Mouse (Mus musculus) adipocyte (in vitro differentiated cells): ENCODE data around the gene Macrod1.

Experiments
- DNase-seq: peaks from one replicate; pipeline ENCODE4 v3.0.0-alpha.2; 2016; ENCODE audit warnings: low spot score

Macrod1 gene

DNA sequence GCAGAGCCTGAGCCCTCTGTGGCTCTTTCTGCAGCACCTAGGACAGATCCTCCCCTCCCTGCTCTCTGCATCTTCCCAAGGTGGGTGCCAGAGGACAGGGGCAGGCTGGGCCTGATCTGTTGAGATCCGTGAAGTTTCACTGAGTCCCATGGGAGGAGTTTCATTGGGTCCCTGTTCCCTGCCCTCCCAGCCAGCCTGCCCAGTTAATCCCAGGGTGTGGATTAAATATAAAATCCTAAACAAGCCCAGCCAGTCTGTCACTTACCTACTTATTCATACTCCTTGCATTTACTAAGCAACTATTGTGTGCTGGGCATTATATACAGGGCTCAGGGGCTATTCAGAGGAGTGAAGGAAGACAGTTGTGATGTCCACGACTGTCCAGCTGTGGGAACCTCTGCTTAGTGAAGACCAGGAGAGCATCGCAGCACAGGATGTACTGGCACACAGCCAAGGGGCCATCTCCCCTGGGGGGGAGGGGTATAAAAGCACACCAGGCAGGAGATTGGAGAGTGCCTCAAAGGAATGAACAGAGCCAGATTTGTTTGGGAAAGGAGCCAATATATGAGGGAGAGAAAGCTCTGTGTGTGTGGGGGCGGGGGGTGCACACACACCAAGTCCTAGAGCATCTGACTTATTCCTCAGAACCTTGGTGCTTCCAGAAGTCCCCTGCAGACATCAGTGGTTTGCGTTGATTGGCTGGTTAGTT, 85.8 kb downstream of the Macrod1 start:
- DNase-seq: no peak

DNA sequence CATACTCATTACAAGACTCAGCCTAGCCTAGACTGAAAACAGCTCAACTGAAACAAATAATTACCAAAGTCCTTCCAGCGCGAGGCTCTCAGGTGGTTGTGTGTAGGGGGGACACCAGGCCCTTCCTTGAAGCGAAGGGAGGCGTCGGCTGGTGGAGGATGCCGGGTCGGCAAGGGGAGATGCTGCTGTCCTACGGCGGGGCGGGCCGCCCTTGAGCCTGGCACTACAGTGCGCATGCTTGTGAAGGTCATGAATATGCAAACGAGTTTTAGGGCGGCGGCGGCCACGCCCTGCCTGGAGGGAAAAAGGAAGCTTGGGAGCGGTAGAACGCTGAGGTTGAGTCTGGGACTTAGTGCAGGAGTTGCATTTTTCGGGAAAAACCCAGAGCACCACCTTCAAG, 87.2 kb downstream of the Macrod1 start:
- DNase-seq: no peak

DNA sequence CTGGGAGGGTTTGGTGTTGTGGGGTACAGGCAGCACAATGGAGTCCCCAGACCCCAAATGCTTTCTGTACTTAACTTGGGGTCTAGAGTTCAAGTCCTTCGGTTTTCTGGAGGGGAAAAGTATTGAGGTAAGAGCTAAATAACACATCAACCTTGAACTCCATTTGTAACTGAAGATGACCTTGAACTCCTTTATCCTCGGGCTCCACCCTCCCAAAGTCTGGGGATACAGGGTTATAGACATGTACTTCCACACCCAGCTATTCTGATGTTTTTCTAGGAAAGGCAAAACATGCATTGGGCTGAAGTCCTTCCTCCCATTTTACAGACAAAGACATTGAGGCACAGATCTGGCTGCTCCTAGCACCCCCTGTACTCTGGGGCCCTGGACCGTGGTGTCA, 87.8 kb downstream of the Macrod1 start:
- DNase-seq: no peak

DNA sequence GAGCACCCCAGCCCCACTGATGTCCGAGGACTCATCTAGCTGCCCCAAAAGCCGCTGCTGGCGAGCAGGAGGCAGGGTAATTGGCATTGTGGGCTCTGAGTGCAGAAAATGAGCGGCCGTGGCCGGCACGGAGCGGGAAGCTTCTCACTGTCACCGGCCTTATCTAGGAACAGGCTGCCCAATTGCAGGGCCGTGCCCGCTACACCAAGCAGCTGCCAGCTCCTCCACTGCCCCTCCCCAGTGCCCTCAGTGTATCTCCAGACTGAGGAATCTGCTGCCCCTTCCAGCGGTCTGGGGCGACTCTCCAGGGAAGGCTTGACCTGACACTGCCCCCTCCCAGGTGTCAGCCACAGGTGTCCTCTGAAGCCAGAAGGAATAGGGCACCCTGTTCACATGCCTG, 89.8 kb downstream of the Macrod1 start:
- no peak for DNase-seq

DNA sequence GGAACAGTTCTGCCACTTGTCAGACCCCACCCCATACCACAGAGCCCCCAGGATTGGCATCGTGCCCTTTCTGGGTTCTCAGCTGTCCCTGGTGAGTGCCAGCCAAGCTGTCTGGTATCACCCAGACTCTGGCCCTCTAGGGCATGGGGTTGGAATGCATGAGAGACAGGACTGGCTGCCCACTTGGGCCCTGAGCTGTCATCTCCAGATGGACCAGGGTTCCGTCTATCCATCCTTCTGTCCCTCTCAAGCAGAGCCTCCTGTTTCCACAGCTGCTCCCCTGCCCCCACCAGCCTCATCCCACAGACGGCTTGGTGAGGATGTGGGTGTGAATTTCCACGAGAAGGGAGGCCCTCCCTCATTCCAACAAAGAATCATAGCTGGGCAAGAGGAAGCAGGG, 91.5 kb downstream of the Macrod1 start:
- no peak for DNase-seq

DNA sequence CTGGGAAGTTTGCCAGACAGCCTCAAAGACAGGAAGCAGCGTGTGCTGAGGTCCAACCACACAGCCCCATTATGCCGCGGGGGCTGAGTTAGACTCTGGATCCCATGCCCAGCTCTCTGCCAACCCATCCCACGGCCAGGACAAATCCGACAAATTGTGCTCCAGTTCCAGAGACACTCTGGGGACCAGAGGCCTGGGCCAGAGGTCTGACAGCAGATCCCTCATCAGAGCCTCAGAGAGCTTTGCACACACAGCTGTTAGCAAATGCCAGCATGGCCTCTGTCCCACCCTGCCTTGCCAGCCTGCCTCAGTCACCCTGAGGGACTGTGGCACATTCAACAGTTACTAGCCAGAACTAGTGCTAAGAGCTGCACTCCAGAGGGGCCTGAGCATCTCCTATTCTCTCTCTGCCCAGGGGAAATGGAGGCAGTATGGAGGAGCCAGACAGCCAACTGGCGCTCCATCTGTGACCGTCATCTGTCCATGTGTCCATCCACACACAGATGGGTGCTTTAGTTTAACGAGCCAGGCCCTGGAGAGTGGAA, 92.0 kb downstream of the Macrod1 start:
- peak; percentile 22 for DNase-seq

DNA sequence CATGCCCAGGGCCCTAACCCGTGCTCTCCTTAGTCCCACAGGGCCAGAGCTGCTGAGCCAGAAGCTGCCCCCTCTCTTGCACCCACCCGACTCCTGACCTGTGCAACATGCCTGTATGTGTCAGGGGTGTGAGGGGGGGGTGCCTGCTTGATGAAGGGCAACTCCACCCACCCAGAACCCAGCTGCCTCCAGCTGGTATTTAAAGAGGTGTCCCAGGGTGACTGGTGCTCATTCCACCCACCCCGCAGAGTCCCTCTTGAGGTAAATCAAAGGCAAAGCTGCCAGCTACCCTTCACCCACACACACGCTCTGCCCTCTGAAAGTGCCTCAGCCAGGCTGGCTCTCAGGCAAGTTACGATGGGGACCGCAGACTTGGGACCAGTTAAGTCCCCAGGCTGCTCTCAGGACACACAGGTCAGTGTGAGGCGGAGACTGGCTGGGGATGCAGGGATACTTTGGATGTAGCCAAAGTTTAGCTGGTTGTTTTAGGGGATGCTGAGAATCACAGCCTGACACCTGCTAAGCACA, 92.6 kb downstream of the Macrod1 start:
- DNase-seq: no peak

DNA sequence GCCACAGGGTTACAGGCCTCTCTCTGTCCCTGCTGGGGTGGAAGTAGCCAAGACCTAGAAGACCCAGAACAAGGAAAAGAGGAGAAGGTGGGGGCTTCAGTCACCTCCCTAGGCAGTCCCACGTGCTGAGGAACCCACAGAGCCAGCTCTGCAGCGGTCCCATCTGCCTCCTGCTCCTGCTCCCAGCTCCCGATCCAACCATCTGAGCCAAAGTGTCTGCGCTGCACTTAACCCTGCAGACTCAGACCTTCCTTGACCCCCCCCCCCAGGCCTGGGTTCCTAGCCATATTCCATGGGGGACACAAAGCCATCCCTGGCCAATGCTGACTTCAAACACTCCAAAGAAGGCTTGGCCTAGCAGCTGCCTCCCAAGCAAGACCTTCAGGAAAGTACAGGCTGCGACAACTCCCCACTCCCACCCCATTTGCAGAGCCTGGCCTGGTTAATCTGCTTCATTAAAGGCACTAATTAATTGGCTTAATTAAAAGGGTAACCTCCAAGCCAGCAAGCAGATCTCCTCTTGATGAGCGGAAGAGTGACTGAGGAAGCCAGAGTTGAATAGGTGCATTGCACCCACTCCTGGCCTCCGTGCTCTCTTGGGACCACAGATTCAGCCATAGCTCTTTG, 94.8 kb downstream of the Macrod1 start:
- no peak for DNase-seq

DNA sequence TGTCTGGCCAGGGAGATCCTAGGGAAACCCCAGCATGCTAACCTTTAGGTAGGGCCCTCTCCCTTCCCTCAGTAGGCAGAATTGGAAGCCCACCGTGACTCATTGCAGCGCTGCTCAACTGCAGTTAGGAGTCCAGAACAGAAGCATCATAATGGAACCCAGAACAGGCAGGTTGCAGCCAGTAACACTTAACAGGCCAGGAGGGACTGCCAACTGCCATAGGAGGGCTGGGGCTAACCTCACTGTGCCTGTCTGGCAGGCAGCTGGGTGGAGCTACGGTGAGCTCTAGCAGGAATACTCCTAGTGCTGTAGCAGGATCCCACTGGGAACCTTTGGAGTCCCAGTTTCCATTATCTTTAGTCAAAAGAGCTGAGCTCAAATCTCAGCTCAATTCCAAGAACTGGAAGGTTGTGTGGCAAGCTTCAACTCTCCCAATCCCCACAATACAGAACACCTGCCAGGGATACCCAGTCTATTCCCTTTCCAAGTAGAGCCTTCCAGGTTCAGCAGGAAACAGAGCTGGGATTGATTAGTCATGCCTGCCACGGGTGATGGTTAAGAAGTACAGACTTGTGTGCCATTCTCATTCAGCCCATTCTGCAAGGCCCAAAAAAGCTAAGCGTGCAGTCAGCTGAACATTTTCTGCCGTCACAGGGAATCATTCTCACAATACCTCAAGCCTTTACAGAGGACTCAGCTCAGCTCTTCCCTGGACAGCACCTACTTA, 95.5 kb downstream of the Macrod1 start:
- no peak for DNase-seq

DNA sequence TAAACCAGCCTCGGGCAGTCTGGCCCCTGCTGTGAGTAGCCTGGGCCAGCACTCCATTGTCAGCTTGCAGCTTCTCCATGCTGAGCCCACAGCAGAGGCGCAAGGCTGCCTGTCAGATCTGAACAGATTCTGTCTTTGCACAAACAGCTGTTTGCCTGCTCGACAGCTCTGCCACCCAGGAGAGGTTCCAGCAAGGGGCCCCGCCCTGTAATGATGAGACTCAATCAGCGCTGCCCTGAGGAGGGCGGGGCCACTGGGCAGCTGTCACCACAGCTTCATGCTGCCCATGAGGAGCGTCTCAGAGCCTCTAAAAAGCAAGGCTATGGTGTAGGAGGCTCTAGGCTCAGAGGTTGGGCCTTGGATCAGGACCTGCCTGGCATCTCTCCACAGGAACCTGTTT, 96.6 kb downstream of the Macrod1 start:
- no peak for DNase-seq

DNA sequence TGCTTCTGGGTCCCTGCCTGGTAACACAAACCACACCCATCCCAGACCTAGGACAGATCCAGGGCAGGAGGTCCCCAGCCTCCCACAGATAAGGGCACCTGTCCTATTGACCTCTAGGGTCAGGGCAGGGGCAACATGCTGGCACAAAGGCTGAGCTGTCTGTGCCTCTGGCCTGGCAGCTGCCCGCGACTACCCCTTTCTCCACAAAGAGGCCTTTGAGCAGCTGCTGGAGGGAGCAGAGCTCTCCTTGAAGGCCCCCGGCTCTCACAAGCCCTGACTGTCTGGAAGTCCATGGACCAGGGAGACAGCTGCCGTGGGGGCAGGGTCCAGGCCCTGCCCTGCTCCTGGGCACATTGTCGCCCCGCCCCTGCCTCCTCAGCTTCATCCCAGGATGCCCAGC, 98.6 kb downstream of the Macrod1 start:
- no peak for DNase-seq

DNA sequence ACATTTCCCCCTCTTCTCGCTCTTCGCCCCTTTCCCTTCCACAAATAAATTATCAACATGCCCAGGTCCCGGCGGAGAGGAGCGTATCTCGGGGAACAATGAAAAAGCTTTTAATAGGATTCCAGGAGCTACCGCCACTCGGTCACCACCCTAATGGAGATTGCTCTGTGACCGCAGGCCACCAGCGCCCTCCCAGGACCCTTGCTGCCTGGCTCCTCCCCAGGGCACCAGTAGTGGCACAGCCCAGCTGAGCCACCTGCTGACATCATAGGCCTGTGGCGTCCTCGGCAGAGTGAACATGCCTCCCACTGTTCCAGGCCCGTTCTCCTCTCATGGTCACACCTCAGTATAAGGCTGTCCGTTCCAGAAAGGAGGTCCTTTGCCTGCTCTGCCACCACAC, 101.1 kb downstream of the Macrod1 start:
- DNase-seq: no peak

DNA sequence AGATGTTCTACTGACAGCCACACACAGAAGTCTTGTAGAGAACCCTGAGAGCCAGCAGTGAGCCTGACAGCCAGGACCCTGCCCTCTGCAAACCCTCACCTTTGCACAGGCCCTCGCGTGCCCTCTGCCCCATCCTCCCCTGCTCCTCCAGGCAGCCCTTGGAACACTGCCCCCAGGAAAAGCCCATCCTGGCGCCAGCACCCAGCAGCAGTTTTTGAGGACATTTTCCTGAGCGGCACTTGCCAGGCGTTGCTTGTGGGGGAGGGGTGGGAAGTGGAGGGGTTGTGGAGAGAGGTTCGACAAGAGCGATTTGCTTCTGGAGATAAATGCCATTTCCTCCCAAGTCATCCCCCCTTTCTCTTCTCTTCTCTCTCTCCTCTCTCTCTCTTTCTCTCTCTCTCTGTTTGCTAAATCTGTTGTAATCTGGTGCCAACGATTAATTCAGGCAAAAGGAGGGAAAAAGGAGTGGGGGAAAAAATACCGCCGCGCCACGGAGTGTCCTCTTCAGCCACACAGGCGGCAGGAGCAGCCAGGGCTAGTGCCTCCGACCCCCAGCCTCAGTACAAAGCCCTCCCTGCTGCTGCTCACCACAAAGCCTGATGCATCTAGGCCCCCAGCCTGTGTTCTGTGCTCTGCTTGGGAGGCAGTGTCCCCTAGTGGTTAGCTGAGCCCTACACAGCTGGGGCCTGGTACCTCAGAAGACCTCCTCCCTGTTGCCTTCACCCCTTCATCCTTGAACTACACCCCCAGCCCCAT, 103.7 kb downstream of the Macrod1 start:
- no peak for DNase-seq

DNA sequence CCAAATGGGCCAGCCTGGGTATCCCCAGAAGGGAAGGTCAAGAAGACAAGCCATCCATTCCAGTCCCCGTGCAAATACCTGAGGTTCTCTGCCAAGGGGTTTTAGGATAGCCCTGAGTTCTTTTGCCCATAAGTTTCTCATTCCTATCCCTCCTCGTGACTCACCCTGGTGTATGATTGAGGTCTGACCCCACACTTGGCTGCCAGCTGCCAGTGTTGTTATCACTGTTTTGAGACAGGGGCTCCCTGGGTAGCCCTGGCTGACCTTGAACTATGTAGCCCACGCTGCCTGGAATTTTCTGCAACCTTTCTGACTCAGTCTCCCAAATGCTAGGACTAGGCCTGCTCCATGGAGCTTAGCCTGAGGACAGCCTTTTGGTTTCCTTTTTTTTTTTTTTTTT, 104.5 kb downstream of the Macrod1 start:
- DNase-seq: no peak

DNA sequence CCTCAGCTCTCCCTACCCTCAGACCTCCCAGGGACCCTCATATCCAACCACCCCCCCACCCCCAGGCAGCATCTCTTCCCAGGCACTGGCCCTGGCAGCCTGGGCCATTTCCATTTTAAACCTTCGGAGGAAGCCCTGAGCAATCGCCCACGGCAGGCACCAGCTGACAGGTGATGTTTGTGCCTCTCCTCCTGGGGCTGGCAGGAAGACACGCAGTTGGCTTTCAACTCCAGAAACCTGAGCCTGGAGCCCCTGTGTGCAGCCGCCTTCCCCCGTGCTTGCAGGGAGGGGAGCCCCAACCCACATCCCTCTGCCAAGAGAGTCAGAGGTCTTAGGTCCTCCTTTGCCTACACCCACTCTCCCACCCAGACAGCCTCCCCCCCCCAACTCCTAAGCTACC, 107.6 kb downstream of the Macrod1 start:
- DNase-seq: no peak

DNA sequence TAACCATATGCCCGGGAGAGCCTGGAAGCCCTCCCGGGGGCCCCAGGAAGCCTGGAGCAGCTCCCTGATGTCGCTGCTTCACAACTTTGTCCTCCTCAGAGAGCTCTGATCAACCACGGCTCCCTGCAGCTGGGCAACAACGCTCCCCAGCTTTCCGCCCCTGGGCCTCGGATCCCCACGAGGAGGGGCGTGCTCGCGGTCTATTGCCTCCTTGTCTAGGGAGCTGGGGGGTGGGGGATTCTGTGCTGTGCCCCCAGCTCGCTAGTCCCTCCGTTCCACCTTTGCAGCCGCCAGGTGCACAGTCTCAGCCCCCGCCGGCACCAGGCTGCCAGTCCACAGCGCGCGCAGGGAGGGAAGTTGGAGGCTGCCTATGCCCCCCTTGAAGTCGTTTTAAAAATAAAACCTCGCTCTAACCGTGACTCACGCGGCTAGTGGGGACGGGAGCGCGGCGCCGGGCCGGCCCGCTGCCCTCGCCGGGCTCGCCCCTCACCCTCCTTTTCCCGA, 108.3 kb downstream of the Macrod1 start:
- DNase-seq: no peak

DNA sequence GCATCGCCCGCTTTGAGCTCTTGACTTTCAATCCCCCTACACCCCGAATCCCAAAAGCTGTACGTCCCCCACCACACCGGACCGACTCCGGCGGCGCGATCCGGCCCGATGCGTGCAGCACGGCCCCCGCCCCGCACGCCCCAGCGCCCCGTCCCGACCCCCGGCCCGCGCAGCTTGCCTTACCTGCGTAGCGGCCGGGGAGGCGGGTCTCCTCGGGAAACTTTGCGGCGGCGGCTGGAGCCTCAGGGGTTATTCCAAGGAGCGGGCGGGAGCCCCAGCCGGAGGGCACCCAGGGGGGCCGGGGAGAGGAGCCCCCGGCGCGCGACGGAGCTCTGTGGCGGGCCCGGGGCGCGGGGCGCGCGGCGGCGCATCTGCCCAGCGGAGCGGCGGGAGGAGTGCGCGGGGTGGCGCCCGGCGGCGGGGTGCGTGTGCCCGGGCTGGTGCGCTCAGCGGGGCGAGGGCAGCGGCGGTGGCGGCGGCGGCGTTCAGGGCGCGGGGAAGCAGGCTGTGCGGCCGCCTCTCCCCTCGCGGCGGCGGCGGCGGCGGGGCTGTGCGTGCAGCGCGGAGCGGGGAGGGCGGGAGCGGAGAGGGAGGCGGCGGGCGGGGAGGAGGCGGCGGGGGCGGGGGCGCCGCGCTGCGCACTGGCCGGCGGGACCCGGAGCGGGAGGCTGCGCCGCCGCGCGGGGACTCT, 109.0 kb downstream of the Macrod1 start:
- DNase-seq: no peak

DNA sequence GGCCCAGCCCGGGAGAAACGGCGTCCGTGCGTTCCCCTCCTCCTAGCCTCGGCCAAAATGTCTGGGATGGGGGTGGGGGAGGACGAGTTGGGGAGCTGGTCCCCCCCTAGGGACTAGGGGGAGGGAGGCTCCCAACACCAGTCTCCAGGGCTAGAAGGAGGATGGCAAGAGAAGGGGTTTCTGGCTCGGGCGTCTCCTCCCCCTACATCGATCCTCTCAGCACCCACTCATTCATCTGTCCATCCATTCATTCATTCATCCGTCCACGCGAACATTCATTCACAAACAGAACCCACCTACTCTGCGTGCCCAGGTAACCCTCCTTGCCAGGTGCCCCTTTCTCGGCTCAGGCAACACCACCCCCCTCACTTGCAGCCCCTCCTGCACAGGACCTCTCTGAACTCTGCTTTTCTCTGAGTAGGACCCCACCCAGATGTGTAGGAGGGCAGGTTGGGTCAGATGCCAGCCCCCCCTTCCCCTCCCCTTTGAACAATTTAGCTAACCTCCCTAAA, 109.6 kb downstream of the Macrod1 start:
- DNase-seq: no peak

DNA sequence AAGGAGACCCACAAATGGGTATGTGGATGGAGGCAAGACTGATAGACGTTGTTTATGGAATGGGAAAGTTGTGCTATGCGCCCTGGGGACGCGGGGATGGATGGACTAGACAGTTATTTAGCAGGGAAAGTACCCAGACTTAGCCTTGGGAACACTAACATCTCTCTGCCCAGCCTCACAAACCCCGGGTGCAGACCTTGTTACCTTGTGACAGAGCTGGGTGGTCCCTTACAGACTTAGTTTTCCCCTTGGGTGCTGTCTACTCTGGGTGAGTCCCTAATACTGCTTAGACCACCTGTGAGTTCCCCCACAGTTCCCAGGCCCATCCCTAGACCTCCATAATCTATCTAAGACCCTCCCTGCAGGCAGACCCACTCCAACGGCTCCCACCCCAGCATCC, 110.2 kb downstream of the Macrod1 start:
- no peak for DNase-seq

DNA sequence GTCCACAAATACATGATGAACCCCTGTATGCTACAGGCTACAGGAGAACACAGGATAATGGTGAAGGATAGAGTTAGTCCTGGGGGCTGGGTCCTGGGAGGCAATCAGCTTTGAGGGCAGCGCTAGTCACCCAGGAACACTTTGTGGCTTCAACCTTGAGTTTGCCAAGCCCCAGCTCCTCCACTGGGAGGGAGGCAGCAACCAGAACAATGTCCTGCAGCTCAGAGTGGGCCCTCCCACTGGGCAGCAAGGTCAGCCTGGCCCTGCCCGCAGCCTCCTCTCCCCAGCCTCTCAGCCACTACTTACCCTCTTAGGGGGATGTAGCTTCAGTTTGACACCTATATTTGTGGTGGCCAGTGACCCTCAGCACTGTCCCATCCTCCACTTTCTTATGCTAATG, 111.8 kb downstream of the Macrod1 start:
- no peak for DNase-seq

DNA sequence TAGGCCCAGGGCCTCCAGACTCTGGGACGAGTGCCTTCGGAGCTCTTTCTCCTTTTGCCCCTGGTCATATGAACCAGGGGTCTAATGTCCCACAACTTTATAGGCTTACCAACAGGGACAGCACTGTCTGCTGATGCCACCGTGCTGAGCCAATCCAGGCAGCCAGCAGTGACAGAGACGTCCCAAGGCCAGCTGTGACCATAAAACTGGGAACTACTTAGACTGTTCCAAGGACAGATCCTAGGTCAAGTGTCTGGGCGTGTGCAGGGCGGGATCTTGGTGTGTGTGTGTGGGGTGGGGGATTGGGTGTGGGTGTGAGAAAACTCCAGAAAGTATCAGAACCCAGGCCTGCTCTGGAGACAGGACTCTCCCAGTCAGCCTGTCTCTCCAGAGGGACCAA, 114.3 kb downstream of the Macrod1 start:
- DNase-seq: no peak
